Mouse (Mus musculus): ENCODE data around the gene Samd4b.

GRCm38 (mm10) chr7:28354596-28354995, 243.3 kb downstream of the Samd4b start:
- TF ChIP-seq POLR2A (IDR thresholded peaks at IDR 0.05; ENCODE audit: borderline replicate concordance, insufficient read depth, low read length) (no peak), CTCF (IDR thresholded peaks at IDR 0.05; ENCODE audit: borderline replicate concordance, insufficient read depth, low read depth, low read length) (no peak)
